Mouse (Mus musculus): ENCODE measurements around the gene Sult6b2.

The Sult6b2 gene

GRCm38 (mm10) chr6:142812969-142813368, 8.7 kb upstream of the Sult6b2 start:
- ATAC-seq (ENCODE audit: insufficient number of reproducible peaks, low FRiP score, low TSS enrichment) = no peak

- no peak for ATAC-seq (ENCODE audit: insufficient number of reproducible peaks, low FRiP score, low TSS enrichment)
Observed at GRCm38 (mm10) chr6:142810239-142810638, 5.9 kb upstream of the Sult6b2 start.

DNA sequence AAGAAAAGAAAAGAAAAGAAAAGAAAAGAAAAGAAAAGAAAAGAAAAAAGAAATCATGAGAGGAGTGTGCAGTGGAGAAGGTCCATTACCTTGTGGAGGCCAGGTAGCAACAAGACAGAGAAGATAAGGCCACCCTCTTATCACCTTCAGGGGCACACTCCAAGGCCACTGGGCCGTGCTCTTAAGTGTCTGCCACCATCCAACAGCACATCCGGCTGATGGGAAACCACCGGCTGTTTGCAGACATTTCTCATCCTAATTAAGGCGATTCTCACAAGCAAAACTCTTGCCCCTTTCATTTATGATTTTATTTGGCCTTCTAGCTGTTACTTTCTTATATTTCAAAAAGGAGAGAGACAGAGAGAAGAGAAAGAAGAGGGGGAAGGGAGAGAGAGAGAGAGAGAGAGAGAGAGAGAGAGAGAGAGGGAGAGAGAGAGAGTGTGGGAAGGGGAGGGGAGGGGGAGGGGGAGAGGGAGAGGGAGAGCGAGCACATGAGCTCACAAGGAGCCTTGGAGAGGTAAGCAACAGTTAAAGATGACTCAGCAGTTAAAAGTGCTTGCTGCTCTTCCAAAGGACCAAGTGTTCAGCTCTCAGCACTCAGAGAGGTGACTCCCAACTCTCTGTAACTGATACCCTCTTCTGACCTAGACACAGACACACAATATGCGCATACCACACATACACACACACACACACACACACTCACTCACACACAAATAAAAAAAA, 5.2 kb upstream of the Sult6b2 start:
- ATAC-seq (ENCODE audit: insufficient number of reproducible peaks, low FRiP score, low TSS enrichment) = no peak

DNA sequence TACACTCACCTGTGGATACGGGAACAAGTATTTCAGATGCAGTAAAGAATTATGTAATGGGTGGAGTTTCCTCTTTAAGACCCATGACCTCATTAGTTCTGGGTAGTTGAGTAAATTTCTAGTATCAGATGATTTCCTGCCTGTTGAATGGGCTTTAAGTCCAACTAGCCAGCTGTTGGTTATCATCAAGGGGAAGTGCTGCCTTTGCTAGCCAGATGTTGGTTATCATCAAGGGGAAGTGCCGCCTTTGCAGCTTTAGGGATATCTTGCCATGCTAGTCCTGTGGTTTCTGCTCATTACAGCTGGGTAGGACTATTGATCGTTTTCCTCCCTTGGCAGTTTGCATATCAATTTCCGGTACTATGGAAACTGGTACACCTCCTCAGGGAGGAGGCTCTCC, 2.0 kb upstream of the Sult6b2 start:
- ATAC-seq (ENCODE audit: insufficient number of reproducible peaks, low FRiP score, low TSS enrichment) = no peak

GRCm38 (mm10) chr6:142802617-142803525, 1.4 kb downstream of the Sult6b2 start:
- no peak for ATAC-seq (ENCODE audit: insufficient number of reproducible peaks, low FRiP score, low TSS enrichment)

DNA sequence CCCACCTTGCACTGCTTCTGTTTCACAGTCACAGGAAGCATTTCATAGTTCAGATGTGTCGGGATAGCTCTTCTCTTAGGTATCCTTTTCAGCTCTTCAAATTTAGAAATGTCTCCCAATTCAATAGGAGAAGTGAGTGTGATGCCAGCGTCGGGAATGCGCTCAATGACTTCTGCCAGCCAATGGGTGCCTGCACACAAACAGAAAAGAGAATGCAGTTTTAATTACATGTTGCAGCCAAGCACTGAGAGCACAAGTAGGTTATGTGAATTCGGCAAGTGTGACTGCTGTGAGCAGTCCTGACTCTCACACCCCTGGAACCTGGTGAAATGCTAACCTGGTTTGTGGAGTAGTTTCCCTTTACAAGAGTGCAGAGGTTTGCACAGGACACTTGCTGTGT, 2.6 kb downstream of the Sult6b2 start:
- ATAC-seq (ENCODE audit: insufficient number of reproducible peaks, low FRiP score, low TSS enrichment) = no peak

- no peak for ATAC-seq (ENCODE audit: insufficient number of reproducible peaks, low FRiP score, low TSS enrichment)
Observed at GRCm38 (mm10) chr6:142799704-142800374, 4.5 kb downstream of the Sult6b2 start.

- ATAC-seq (ENCODE audit: insufficient number of reproducible peaks, low FRiP score, low TSS enrichment) = no peak
Observed at GRCm38 (mm10) chr6:142798837-142799236, 5.5 kb downstream of the Sult6b2 start.

- ATAC-seq (ENCODE audit: insufficient number of reproducible peaks, low FRiP score, low TSS enrichment) = no peak
Observed at GRCm38 (mm10) chr6:142797996-142798395, 6.3 kb downstream of the Sult6b2 start.

GRCm38 (mm10) chr6:142795655-142796441, 8.5 kb downstream of the Sult6b2 start:
- ATAC-seq (ENCODE audit: insufficient number of reproducible peaks, low FRiP score, low TSS enrichment) = no peak

DNA sequence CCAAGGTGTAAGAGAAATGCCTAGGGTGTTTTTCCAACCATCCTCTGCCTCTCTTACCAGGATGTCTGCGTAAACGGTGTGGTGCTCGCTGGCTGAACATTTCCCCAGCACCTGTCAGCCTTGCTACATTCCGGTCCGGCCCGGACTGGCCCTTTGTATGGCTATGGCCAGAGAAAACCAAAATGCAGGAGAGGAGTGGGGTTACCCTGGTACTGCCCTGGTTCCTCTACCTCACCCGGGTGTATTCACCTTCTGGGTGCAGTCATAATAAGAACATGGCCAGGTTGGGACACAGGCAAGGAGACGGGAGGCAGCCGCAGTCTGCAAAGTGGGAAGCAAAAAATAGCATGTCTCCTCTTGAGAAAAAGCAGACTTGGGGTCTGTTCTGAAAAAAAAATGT, 9.2 kb downstream of the Sult6b2 start:
- ATAC-seq (ENCODE audit: insufficient number of reproducible peaks, low FRiP score, low TSS enrichment) = no peak

DNA sequence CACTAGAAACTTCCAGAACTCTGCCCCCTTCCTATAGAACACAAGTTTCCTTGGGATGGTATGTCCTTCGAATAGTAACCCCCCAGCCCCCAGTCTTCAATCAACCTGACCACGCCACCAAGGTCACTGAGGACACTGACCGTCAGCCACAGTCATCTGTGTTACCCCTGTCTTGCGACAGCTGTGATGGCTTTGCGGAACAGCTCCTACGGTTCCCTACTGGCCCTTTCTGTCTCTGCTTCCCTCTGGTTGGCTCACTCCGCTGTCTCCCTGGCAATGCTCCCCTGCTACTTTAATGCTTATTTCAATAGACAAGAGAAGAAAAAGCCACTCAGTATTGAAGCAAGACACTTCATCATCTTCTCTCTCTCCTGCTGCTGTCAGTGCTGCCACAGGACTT, 10.8 kb downstream of the Sult6b2 start:
- no peak for ATAC-seq (ENCODE audit: insufficient number of reproducible peaks, low FRiP score, low TSS enrichment)

- no peak for ATAC-seq (ENCODE audit: insufficient number of reproducible peaks, low FRiP score, low TSS enrichment)
Observed at GRCm38 (mm10) chr6:142792241-142792968, 11.9 kb downstream of the Sult6b2 start.

GRCm38 (mm10) chr6:142789736-142790135, 14.6 kb downstream of the Sult6b2 start:
- ATAC-seq (ENCODE audit: insufficient number of reproducible peaks, low FRiP score, low TSS enrichment) = no peak

DNA sequence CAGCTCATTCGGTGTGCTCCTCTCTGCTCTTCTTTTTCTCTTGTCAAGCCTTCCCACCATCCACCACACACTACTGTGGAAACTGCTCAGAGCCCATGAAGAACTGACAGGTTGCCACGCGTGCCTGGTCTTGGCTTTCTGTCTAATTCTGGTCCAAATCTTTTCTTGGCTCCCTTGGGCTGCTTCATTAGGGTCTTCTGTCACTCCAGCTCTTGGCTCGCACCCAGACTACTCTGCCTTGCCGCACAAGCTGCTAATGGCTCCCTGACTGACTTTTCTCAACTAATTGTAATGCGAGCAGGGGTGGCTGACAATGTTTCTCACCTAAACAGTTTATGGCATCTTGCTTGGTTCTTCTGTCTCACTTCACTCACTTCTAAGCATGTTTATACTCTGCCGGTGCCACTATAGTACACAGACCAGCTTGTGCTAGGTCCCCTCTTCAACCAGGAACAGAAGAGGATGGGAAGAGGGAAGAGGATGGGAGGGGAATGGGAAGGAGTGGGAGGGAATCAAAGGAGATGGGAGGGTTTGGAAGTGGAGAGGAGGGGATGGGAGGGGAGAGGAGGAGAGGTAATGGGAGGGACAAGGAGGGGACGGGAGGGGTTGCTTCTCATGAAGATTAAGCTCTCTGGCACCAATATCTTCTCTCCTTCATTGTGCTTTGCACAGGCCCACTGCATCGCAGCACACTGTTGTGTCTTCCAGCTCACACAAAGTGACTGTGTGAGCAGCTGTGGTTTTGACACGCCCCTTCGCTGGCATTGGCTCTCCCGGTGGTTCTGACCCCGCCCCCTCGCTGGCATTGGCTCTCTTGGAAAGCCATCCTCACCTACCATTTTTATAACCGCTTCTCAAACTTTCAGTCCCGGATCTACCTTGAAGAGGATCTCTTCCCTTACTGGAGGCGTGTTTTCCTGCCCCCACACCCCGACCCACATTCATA, 16.0 kb downstream of the Sult6b2 start:
- ATAC-seq (ENCODE audit: insufficient number of reproducible peaks, low FRiP score, low TSS enrichment) = no peak

- ATAC-seq (ENCODE audit: insufficient number of reproducible peaks, low FRiP score, low TSS enrichment) = no peak
Observed at GRCm38 (mm10) chr6:142786106-142786505, 18.2 kb downstream of the Sult6b2 start.

- ATAC-seq (ENCODE audit: insufficient number of reproducible peaks, low FRiP score, low TSS enrichment) = 0 out of 2 replicates have a peak, but pooled peaks have one; percentile 60
Observed at GRCm38 (mm10) chr6:142785343-142785742, 19.0 kb downstream of the Sult6b2 start.

- ATAC-seq (ENCODE audit: insufficient number of reproducible peaks, low FRiP score, low TSS enrichment) = no peak
Observed at GRCm38 (mm10) chr6:142781286-142781685, 23.0 kb downstream of the Sult6b2 start.
